Mouse (Mus musculus) thymus, postnatal 14 days (tissue): ENCODE measurements around the gene C2cd2l.
"Not testable (repeated sequence)": the region's sequence is repeated elsewhere in the genome, so short reads cannot be mapped to it uniquely, and the experiment has no call there.

Experiments
- DNase-seq: peaks from one replicate; pipeline ENCODE4 v3.0.0; 2021

The C2cd2l gene

DNA sequence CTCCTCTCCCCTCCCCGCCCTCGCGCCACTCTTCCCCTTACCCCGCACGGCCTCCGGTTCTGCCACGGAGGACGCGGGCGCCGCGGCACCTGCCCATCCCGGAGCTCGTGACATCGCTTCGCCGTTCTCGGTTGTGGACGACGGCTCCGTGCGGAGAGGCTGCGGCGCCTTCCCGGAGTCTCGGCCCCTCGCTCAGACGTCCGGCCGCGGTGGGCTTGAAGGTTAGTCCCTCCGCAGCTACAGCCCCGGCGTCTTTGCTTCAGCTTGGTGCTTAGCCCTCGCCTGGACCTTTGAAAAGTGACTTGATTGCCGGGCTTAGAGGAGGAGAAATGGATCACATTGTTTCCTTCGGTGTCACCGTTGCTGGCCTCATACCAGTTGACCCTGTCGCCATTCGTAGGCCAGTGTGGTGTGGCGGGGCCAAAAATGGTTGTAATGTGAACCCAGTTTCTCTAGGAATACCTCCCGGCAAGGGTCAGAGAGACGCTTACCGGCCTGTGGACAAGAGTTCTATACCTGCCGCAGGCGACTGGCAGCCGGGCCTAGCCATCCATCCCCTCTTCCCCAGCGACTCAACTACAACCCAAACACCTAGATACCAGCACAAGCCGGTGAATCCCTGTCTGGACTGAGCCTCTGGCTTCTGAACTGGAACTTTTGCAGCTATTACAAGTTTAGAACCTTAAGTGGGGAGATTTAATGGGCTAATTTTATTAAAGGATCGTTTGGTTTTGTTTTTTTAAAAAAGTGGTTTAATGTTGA lies 15.4 kb upstream of the C2cd2l start:
- DNase-seq: peak; percentile 34

DNA sequence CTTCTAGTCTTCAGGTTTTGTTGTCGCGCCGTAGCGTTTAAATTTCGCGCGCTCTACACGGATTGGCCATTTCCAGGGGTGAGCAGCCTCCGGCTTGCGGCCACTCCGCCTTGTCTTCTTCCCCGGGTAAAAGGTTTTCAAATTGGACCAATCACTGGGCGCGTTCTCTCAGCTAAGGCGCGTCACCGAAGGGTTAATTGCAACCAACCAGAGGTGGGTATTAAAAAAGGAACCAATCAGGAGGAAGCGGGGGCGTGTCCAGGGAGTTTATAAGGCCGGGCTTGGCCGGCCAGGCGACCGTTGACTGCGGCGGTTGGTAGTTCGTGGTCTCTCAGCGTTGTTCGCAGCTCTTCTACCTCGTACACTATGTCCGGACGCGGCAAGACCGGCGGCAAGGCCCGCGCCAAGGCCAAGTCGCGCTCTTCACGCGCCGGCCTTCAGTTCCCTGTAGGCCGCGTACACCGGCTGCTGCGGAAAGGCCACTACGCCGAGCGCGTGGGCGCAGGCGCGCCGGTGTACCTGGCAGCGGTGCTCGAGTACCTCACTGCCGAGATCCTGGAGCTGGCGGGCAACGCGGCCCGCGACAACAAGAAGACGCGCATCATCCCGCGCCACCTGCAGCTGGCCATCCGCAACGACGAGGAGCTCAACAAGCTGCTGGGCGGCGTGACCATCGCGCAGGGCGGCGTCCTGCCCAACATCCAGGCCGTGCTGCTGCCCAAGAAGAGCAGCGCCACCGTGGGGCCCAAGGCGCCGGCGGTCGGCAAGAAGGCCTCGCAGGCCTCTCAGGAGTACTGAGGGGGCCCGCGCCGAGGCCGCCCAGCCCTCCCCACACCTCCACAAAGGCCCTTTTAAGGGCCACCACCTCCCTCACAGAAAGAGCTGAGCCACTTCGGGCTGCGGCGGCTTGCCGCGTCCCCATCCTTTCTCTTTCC lies 14.6 kb upstream of the C2cd2l start, which contains the start of gene H2afx:
H2afx (plus strand) TSS at position 299 of the 935 bp plus-strand sequence.
- peak; percentile 98 for DNase-seq

- no peak for DNase-seq
Measured at GRCm38 (mm10) chr9:44332918-44333638, 13.0 kb upstream of the C2cd2l start.

- no peak for DNase-seq
Measured at GRCm38 (mm10) chr9:44330736-44331135, 10.7 kb upstream of the C2cd2l start.

DNA sequence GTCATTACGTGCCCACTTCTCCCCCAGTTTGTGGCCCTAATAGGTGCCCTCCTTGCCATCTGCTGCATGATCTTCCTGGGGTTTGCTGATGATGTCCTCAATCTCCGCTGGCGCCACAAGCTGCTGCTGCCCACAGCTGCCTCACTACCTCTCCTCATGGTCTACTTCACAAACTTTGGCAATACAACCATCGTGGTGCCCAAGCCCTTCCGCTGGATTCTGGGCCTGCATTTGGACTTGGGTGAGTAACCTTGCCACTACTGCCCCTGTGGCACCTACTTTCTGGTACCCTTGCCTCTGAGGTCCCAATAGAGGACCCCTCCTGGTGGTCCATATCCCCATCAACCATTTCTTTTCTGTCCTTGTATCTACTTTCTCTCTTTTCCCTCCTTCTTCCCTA lies 7.8 kb upstream of the C2cd2l start:
- no peak for DNase-seq

DNA sequence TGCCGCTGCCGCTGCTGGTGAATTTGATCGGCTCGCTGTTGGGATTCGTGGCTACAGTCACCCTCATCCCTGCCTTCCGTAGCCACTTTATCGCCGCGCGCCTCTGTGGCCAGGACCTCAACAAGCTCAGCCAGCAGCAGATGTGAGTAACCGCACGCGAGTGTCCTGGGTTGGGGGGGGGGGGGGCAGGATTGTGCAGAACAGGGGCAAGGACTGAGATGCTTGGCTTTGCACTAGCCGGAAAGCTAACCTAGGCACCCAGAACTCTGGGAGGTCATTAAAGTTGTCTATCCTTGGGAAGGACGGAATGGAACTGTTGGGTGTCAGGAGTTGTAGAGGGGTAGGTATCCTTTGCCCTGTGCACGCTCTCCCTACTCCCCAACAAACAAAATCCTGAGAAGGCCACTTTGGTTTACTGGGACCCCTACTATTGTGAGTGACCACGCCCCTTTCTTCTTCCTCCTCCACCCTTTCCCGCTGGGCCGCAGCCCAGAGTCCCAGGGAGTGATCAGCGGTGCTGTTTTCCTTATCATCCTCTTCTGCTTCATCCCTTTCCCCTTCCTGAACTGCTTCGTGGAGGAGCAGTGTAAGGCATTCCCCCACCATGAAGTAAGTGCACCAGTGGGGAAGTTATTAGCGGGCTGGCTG lies 7.1 kb upstream of the C2cd2l start:
- no peak for DNase-seq

GRCm38 (mm10) chr9:44326371-44327063 lies 6.4 kb upstream of the C2cd2l start:
- peak; percentile 78 for DNase-seq

- no peak for DNase-seq
Measured at GRCm38 (mm10) chr9:44325768-44326370, 5.8 kb upstream of the C2cd2l start, which contains the start of gene Dpagt1. TSS of gene Dpagt1 (plus strand) at chr9:44326019.

DNA sequence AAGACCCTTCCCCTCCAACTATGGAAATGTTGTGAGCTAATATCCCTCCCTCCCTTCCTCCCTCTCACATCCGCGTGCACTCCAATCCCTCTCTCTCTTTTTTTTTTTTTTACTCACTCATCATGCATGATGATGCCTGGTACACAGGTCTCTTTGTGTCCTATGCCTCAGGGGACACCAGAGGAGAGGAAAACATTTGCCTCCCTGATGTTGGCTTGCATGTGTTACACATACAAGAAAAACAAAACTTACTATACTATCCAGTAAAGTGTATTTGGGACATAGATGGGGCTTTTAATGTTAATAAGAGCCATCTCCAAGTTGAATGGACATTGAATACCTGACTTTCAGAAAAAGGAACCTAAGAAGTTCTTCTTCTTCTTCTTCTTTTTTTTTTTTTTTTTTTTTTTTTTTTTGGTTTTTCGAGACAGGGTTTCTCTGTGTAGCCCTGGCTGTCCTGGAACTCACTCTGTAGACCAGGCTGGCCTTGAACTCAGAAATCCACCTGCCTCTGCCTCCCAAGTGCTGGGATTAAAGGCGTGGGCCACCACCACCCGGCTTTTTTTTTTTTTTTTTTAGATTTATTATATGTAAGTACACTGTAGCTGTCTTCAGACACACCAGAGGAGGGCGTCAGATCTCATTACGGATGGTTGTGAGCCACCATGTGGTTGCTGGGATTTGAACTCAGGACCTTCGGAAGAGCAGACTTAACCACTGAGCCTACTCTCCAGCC lies 5.1 kb upstream of the C2cd2l start:
- DNase-seq: not testable (repeated sequence)

GRCm38 (mm10) chr9:44324147-44324546 lies 4.1 kb upstream of the C2cd2l start:
- DNase-seq: no peak

GRCm38 (mm10) chr9:44323656-44324055 lies 3.6 kb upstream of the C2cd2l start:
- DNase-seq: not testable (repeated sequence)

DNA sequence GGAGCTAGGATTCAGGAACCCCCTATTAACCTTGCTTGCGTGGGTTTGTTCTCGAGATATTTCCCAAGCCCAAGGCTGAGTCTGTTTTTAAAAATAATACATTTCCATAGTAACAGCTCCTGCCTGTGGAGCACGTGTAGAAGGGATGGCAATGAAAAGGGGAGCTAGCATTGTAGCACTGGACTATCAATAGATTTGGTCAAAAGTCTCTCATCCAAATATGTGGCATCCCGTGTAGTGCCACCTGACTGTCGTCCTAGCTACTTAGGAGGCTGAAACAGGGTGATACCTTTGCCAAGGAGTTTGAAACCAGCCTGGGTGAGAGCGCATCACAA lies 681 bp upstream of the C2cd2l start:
- DNase-seq: no peak

DNA sequence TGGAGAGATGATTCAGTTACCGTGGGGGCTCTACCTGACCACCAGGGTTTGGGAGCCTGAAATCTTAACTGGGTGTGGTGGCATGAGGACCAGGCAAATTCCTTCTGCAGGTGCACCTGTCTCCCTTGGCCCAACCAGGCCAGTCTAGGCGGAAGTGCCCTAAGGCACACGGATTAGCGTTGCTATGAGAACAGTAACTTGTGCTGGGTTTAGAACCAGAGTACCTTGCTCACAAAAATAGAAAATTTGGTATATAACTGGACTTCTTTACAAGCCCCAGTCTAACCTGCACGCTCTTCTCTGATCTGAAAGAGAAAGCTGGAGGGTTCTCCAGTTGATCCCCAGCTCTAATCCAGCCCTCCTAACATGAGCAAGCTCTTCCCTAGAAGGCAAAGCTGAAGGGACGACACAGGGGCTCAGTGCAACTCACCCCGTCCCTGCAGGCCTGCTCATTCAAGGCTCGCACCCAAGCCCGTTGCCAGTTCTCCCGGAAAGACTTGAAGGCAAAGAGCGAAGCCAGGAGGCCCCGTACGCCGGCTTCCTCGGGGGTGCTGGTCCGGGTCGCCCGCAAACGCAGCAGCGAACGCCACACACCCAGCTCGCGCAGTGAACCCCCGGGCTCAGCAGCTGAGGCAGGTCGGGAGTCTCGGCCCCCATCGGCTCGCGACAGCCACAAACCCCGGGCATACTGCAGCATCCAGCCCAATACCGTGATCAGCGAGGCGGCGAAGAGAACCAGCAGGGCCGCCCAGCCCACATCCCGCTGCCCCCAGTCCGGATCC lies 789 bp downstream of the C2cd2l start:
- peak; percentile 60 for DNase-seq

DNA sequence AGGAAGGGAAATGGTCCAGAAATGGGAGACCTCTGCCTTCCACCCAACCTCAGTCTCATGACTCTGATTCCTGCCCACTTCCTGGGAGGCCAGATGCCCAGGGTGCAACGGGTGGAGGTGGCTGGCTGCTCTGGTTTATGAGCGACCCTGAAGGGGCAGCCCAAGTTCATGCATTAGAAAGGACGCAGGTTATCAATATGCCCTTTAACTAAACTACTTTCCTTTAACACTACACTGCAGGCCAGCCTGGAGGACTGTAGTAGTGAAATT lies 1.3 kb downstream of the C2cd2l start:
- peak; percentile 28 for DNase-seq

DNA sequence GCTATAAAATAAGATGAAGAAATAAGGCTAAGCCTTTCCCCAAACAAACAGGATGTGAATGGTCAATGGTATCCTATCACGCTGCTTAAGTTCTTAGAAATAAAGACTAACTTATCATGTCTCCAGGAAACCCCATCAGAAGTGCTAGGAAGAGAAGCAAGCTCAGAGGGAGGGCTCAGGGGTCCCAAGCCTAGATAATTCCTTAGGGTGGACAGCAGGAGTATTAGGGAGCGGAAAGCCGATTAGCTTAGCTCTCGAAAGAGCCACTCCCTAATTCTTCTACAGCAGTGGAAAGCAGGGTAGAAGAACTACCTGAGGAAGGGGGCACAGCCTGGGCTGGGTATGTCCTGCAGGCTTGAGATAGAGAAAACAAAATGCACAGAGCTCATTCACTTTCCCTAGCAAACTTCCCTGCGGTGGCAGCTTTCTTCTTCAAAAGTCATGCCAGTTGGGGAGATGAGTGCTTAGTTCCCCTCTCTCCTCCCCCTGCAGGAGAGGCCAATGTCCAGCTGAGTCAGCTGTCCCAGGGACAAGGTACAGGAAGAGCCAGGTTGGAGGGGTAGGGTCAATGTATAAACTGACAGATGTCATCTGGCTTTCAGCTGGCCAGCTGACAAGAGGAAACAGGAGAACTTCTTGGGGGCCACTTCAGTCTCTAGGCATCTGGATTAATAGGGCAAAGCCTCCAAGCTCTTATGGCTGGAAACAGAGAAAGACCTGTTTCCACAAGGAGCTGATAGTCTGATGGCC lies 1.8 kb downstream of the C2cd2l start:
- DNase-seq: no peak

DNA sequence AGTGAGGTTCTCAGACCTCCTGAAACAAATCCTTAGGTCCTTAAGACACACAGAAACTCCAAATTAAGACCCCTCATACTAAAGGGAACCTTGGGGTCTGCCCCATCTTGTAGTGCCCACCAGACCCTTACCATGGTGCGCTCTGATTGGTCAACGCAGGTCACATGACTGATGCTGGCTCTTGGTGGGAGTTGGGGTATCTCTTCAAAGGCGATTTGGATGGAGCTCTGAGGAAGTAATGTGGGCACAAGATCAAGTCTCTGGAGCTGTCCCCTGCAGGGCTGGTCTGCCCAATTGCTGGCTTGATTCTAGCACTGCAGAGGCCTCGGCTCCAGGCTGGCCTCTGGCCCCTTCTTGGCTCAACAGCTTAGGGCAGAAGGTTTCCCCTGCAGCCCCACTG lies 2.6 kb downstream of the C2cd2l start:
- DNase-seq: no peak

DNA sequence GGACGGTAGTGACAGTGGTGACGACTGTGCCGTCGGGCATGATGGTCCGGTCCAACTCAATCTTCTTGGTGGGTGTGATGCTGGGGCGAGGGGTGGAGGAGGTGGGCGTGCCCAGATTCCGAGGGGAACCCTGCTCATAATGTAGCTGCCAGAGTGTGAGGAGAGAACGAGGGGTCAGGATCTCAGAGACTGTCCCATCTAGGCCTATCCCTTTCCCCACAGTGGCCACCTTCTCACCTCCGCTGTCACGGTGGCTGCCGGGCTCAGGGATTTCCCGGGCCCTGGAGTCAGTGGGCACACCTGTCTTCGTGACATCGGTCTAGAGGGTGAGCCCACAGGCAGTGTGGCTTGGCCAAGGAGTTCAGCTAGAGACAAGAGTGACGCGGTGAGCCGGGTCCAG lies 5.2 kb downstream of the C2cd2l start:
- no peak for DNase-seq

- no peak for DNase-seq
Measured at GRCm38 (mm10) chr9:44314257-44314547, 5.9 kb downstream of the C2cd2l start.

- DNase-seq: no peak
Measured at GRCm38 (mm10) chr9:44313476-44314256, 6.4 kb downstream of the C2cd2l start.
